Mouse (Mus musculus): ENCODE measurements at regions not wholly inside any gene's neighbourhood (a gene's known extent, or its start where the extent isn't known, plus 50 kb on each side); places are given as distances from the start of the nearest gene placed in this dataset.

DNA sequence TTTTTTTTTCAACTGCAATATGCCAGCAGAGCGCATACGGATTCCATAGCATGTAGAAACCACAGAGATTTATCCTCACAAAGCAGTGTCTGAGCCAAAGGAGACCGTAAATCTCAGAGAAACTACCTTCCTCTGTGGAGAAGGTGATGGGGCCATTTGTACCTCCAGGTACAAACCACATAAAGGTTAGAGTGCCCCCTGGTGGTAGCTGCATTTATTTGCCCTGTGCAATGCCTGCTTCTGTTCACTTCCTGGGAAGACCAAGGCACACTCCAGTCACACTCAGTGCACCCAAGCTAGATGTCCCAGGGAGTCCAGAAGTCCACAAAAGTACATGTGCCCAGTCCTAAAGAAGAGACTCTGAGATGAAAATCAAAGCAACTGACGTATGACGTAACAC is 104.1 kb upstream of the Dock1 start:
- no peaks in the 10 kb centered on the region for H3K27me3 ChIP-seq (ENCODE audit: control insufficient read depth, insufficient read depth, low read length)
- H3K27ac ChIP-seq (replicated peaks; ENCODE audit: insufficient read depth, low read depth, low read length): no peak overlapping the region
- WGBS: 82% methylated on average over 5 of the region's 5 CpGs
- no peak overlapping the region for H3K9ac ChIP-seq (ENCODE audit: low read depth, low read length)
- TF ChIP-seq POLR2A (IDR thresholded peaks at IDR 0.05; ENCODE audit: extremely low read depth, insufficient read depth, low read length): no peak
- TF ChIP-seq CTCF (IDR thresholded peaks at IDR 0.05; ENCODE audit: low read depth, low read length): peak; percentile 47
- no peaks in the 10 kb centered on the region for H3K4me1 ChIP-seq (ENCODE audit: control insufficient read depth, insufficient read depth, low read length)
- no peak overlapping the region for H3K4me3 ChIP-seq (ENCODE audit: insufficient read depth, low read depth, low read length)
- H3K36me3 ChIP-seq (ENCODE audit: control insufficient read depth, insufficient read depth, low read length): no peaks in the 10 kb centered on the region
- H3K79me2 ChIP-seq (ENCODE audit: control insufficient read depth, insufficient read depth, low read length): no peaks in the 10 kb centered on the region
- peak; percentile 57 for DNase-seq (ENCODE audit: extremely low read depth, low read depth, low spot score)

DNA sequence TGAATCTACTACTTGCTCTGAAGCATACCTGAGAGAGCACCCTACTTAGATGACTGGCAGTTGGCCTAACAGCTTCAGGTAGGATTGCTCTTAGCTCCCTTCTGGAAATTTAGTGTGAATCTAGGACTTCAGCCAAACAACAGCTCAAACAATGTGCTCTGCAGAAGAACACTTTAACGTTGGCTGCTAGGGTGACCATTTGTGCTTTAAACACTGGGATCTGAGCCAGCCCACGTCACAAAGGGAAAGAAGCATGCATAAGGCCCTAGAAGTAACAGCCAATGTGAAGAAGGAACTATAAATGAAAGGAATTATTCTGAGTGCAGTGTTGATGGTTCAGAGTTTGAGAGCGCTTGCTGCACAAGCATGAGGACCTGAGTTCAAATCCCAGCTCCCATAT is 101.2 kb upstream of the Dock1 start:
- TF ChIP-seq CTCF (IDR thresholded peaks at IDR 0.05; ENCODE audit: low read depth, low read length) (no peak), POLR2A (IDR thresholded peaks at IDR 0.05; ENCODE audit: extremely low read depth, insufficient read depth, low read length) (no peak)
- DNase-seq (ENCODE audit: extremely low read depth, low read depth, low spot score): no peak
- Histone ChIP-seq H3K79me2 (ENCODE audit: control insufficient read depth, insufficient read depth, low read length) (no peaks in the 10 kb centered on the region), H3K4me3 (ENCODE audit: insufficient read depth, low read depth, low read length) (no peak overlapping the region), H3K27ac (replicated peaks; ENCODE audit: insufficient read depth, low read depth, low read length) (no peak overlapping the region), H3K9ac (ENCODE audit: low read depth, low read length) (no peak overlapping the region), H3K27me3 (ENCODE audit: control insufficient read depth, insufficient read depth, low read length) (no peaks in the 10 kb centered on the region), H3K4me1 (ENCODE audit: control insufficient read depth, insufficient read depth, low read length) (no peaks in the 10 kb centered on the region), H3K36me3 (ENCODE audit: control insufficient read depth, insufficient read depth, low read length) (no peaks in the 10 kb centered on the region)
- 74% methylated on average over 3 of the region's 3 CpGs for WGBS

DNA sequence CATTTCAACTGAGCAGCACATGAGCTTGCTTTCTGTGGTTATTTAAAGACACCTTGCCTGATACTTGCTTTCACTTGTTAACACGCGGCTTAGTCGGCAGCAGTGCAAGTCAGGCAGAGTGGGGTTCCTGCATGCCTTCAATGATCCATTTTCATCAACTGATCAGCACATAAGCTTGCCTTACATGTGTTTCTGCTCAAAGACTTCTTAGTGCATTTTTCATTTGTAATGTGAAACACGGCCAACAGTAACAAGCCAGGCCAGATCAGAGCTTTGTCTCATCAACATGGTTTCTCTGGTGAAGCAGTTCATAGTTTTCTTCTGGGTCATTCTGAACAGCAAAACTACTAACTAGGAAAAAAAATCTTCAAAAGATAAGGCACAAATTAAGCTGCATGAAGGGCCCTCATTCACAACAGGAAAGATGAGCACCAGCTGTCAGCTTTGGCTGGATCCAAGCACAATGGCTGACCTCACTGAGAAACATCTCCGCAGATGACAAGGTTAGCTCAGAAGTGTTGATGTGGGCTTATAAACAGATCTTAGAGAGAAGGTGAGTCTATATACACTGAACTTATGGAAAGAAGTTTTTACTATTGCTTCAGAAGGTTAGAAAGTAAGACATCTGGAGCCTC is 100.2 kb upstream of the Dock1 start:
- no peak for DNase-seq (ENCODE audit: extremely low read depth, low read depth, low spot score)
- no peak overlapping the region for H3K4me3 ChIP-seq (ENCODE audit: insufficient read depth, low read depth, low read length)
- TF ChIP-seq CTCF (IDR thresholded peaks at IDR 0.05; ENCODE audit: low read depth, low read length): no peak
- no peak for TF ChIP-seq POLR2A (IDR thresholded peaks at IDR 0.05; ENCODE audit: extremely low read depth, insufficient read depth, low read length)
- H3K9ac ChIP-seq (ENCODE audit: low read depth, low read length): no peak overlapping the region
- WGBS: 87% methylated on average over 5 of the region's 5 CpGs
- H3K27ac ChIP-seq (replicated peaks; ENCODE audit: insufficient read depth, low read depth, low read length): no peak overlapping the region
- no peaks in the 10 kb centered on the region for H3K79me2 ChIP-seq (ENCODE audit: control insufficient read depth, insufficient read depth, low read length)
- H3K36me3 ChIP-seq (ENCODE audit: control insufficient read depth, insufficient read depth, low read length): no peaks in the 10 kb centered on the region
- H3K4me1 ChIP-seq (ENCODE audit: control insufficient read depth, insufficient read depth, low read length): no peaks in the 10 kb centered on the region
- no peaks in the 10 kb centered on the region for H3K27me3 ChIP-seq (ENCODE audit: control insufficient read depth, insufficient read depth, low read length)

DNA sequence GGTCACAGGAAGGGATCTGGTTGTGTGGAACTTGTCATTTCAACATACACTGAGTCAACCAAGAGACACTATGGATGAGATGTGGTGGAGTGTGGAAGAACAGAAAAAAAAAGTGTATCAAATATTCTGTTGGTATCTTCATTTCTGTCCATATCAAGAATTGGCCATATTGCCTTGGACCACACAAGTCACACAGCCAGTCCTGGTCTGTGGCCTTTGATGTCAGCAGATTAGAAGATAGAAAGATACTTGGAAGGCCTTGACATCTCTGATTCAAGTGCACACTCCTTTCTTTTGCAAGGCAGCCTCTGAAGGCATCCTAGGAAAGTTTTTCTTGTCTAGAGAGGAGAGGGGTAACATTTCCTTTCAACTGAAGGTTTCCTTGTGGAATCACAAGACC is 88.7 kb upstream of the Dock1 start:
- no peaks in the 10 kb centered on the region for H3K27me3 ChIP-seq (ENCODE audit: control insufficient read depth, insufficient read depth, low read length)
- H3K4me1 ChIP-seq (ENCODE audit: control insufficient read depth, insufficient read depth, low read length): no peaks in the 10 kb centered on the region
- no peak overlapping the region for H3K4me3 ChIP-seq (ENCODE audit: insufficient read depth, low read depth, low read length)
- TF ChIP-seq POLR2A (IDR thresholded peaks at IDR 0.05; ENCODE audit: extremely low read depth, insufficient read depth, low read length) (no peak), CTCF (IDR thresholded peaks at IDR 0.05; ENCODE audit: low read depth, low read length) (no peak)
- no peaks in the 10 kb centered on the region for H3K36me3 ChIP-seq (ENCODE audit: control insufficient read depth, insufficient read depth, low read length)
- no peak overlapping the region for H3K9ac ChIP-seq (ENCODE audit: low read depth, low read length)
- no peak for DNase-seq (ENCODE audit: extremely low read depth, low read depth, low spot score)
- no peak overlapping the region for H3K27ac ChIP-seq (replicated peaks; ENCODE audit: insufficient read depth, low read depth, low read length)
- H3K79me2 ChIP-seq (ENCODE audit: control insufficient read depth, insufficient read depth, low read length): no peaks in the 10 kb centered on the region

DNA sequence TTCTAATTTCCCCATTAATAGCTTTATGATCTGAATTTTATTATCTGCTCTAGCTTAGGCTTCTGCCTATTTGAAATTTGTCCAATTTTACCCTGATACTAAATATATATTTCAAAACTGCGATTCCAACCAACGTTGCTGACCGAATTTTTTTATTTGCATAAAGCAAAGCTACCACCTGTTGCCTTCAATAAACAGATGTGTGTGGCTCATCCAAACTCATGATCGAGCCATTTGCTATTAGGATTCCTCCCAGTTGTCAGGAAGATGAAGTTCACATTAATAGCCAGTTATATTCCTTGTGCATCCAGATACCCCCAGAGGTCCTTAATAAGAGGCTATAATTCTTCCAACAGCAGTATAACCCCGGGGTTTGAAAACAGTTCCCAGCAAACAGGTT is 85.0 kb upstream of the Dock1 start:
- TF ChIP-seq CTCF (IDR thresholded peaks at IDR 0.05; ENCODE audit: low read depth, low read length) (no peak), POLR2A (IDR thresholded peaks at IDR 0.05; ENCODE audit: extremely low read depth, insufficient read depth, low read length) (no peak)
- H3K9ac ChIP-seq (ENCODE audit: low read depth, low read length): no peak overlapping the region
- H3K4me1 ChIP-seq (ENCODE audit: control insufficient read depth, insufficient read depth, low read length): no peaks in the 10 kb centered on the region
- no peaks in the 10 kb centered on the region for H3K27me3 ChIP-seq (ENCODE audit: control insufficient read depth, insufficient read depth, low read length)
- H3K79me2 ChIP-seq (ENCODE audit: control insufficient read depth, insufficient read depth, low read length): no peaks in the 10 kb centered on the region
- H3K36me3 ChIP-seq (ENCODE audit: control insufficient read depth, insufficient read depth, low read length): no peaks in the 10 kb centered on the region
- 79% methylated on average over 5 of the region's 5 CpGs for WGBS
- DNase-seq (ENCODE audit: extremely low read depth, low read depth, low spot score): no peak
- H3K27ac ChIP-seq (replicated peaks; ENCODE audit: insufficient read depth, low read depth, low read length): no peak overlapping the region
- H3K4me3 ChIP-seq (ENCODE audit: insufficient read depth, low read depth, low read length): no peak overlapping the region

DNA sequence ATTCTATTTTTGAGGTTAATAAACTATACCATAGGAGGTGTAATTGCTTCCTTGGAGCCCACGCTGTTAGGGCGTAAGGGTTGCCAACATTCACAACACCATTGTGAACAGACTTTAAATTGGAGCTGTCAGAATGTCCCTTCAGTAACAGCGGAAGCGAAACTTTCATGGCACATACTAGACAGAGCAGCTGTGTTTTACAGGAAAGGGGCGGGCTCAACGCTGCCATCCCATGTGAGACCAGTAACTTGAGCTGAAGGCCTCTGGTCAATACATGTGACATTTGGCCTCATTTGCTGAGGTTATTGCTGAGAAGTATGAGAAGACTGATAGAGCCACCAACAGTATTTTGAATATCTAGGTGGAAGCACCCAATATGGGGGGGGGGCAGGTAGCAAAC is 83.5 kb upstream of the Dock1 start:
- H3K36me3 ChIP-seq (ENCODE audit: control insufficient read depth, insufficient read depth, low read length): no peaks in the 10 kb centered on the region
- H3K4me3 ChIP-seq (ENCODE audit: insufficient read depth, low read depth, low read length): no peak overlapping the region
- TF ChIP-seq CTCF (IDR thresholded peaks at IDR 0.05; ENCODE audit: low read depth, low read length): no peak
- no peak for TF ChIP-seq POLR2A (IDR thresholded peaks at IDR 0.05; ENCODE audit: extremely low read depth, insufficient read depth, low read length)
- H3K9ac ChIP-seq (ENCODE audit: low read depth, low read length): no peak overlapping the region
- no peak for DNase-seq (ENCODE audit: extremely low read depth, low read depth, low spot score)
- WGBS: 93% methylated on average over 6 of the region's 6 CpGs
- no peak overlapping the region for H3K27ac ChIP-seq (replicated peaks; ENCODE audit: insufficient read depth, low read depth, low read length)
- no peaks in the 10 kb centered on the region for H3K4me1 ChIP-seq (ENCODE audit: control insufficient read depth, insufficient read depth, low read length)
- H3K79me2 ChIP-seq (ENCODE audit: control insufficient read depth, insufficient read depth, low read length): no peaks in the 10 kb centered on the region
- H3K27me3 ChIP-seq (ENCODE audit: control insufficient read depth, insufficient read depth, low read length): no peaks in the 10 kb centered on the region

All from liver, adult 2 months (tissue).